Mouse (Mus musculus) Patski (cell line): ENCODE measurements around the gene Klrb1b. TPM values are rescaled to one million over a fixed set of nuclear protein-coding genes. Genes with fewer than 3 reads are reported as not detected.
A peak's percentile ranks its signal among the peaks of the same experiment; 100 is the strongest.

Experiments used
- ATAC-seq: fragments of 100-300 bp; one replicate; pipeline ENCODE4 v1.8.0; 2021
- CTCF ChIA-PET: fragments of 350-600 bp; sonication (Branson Sonifier 250); formaldehyde crosslinking; loops from one replicate; lab custom pipeline; 2022; ENCODE audit warnings: inconsistent platforms; lab: Charles Lee
- POLR2A ChIA-PET: fragments of 350-600 bp; sonication (Branson Sonifier 250); formaldehyde crosslinking; loops from one replicate; lab custom pipeline; 2022; ENCODE audit warnings: antibody characterized with exemption, inconsistent platforms; lab: Charles Lee
- DNase-seq: peaks from one replicate; pipeline ENCODE4 v3.0.0-alpha.2; 2011; ENCODE audit warnings: low read depth, low spot score
- H3K27me3 ChIP-seq: fragments of 371-371 bp; one replicate; pipeline ENCODE4 v1.5.1; 2021
- CTCF ChIP-seq: fragments of 100-300 bp; IDR thresholded peaks from one replicate; pipeline ENCODE4 v1.5.1; 2021
- in situ Hi-C: fragments of 300-500 bp; cut with MboI; formaldehyde crosslinking; loops from 3 replicates; pipeline ENCODE4 v1.11.1; 2018; ENCODE audit warnings: low pct_unique_long_range_greater_than_20kb, mixed read lengths
- polyA plus RNA-seq: library from polyadenylated mRNA; unstranded; gene quantifications from one replicate; pipeline ENCODE4 v1.2.3, GENCODE M21; 2021

The Klrb1b gene
- polyA plus RNA-seq = not detected

DNA sequence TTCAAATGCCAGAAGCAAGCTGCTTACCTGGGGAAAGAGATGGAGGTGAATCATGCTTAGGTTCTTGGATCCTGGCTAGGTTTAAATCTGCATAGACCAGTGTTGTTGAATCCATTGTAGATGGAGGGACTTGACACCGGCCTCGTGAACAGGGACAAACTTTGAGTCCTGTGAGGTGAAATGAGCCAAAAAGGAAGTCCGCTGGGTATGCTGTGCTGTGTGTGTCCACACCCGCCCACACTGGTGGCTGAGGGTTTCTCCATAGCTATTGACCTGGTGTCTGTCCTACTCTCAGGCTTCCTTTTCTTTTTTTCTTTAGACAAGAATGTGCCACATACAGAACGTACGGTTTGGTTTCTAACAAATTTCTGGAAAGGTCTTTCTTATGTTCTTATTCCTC, at the start of gene Klrb1b, which contains the start of gene Gm44511:
Gene Klrb1b (minus strand): TSS at position 200 of the 400 bp plus-strand sequence.
Gene Gm44511 (minus strand): TSS at position 184 of the 400 bp plus-strand sequence.
- DNase-seq (no peak), ATAC-seq (no peak)
- ChIA-PET CTCF (no interaction called here), POLR2A (no interaction called here)
- in situ Hi-C loops = loop anchor here (25.0 kb wide), 1 partner anchor 711 kb away; the partner anchor contains the start of gene Gabarapl1
- no peak for TF ChIP-seq CTCF
- H3K27me3 ChIP-seq = peaks cover 12% of the 10 kb centered on the region

DNA sequence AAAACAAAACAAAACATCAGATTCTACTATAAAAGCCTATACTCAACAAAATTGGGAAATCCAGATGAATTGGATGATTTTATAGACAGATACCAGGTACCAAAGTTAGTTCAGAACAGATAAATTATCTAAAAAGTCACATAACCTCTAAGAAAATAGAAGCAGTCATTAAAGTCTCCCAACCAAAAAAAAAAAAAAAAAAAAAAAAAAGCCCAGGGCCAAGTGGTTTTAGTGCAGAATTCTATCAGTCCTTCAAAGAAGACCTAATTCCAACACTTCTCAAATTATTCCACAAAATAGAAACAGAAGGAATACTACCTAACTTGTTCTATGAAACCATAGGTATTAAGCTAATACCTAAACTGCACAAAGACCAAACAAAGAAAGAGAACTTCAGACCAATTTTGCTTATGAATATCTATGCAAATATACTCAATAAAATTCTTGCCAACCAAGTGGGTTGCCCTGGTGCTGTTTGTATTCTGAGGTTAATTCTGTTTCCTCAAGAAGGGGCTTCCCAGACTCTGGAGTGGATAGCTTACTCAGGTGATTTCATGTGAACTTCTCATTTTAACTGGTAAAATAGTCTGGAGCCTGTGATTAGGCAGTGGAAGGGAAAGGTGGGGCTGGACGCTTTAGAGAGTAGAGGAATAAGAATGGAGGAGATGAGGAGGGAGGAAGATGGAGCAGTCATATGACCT, 45.9 kb upstream of the Klrb1b start:
- CTCF ChIA-PET = no interaction called here
- in situ Hi-C loops = loop anchor here (25.0 kb wide), 1 partner anchor 490 kb away; no protein-coding TSS in a partner anchor
- ATAC-seq = no peak

DNA sequence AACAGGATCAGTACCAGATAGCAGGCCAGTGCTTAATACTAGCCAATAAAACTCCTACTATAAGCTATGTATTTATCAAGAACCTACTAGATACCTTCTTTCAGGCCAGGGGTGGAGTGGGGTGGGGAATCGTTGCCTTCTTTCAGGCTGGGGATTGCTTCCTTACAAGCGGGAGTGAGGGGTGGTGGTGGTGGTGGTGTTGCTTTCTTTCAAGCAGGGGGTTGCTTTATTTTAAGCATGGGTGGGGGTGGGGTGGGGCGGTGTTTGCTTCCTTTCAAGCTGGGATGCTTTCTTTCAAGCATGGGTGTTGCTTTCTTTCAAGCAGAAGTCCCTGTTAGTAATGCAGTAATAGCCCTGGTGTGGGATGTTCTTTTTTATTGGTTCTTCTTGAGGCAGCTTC, 42.7 kb upstream of the Klrb1b start:
- in situ Hi-C loops = loop anchor here (25.0 kb wide), 1 partner anchor 493 kb away; no protein-coding TSS in a partner anchor
- no peak for TF ChIP-seq CTCF
- DNase-seq (no peak), ATAC-seq (no peak)
- H3K27me3 ChIP-seq = peaks cover 8% of the 10 kb centered on the region
- ChIA-PET CTCF (no interaction called here), POLR2A (no interaction called here)

More for the DNA sequence above, 45.9 kb upstream of the Klrb1b start:
- DNase-seq = no peak
- TF ChIP-seq CTCF = no peak
- H3K27me3 ChIP-seq = peaks cover 11% of the 10 kb centered on the region
- POLR2A ChIA-PET = no interaction called here

DNA sequence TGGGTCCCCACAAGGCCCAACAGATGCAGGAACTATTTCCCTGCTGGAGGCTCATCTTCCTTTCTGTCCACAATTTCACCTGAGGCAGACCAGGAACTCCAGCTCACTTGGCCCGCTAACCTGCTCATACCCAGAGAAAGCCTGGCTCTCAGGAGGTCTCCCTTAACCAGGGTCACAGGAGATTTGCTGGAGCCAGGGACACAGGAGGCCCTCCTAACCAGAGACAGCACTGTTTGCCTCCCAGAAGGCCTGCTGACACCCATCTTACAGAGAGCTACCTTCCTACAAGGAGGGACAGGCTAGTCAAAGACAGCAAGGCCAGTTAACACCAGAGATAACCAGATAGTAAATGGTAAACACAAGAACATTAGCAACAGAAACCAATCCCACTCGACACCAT, 31.8 kb upstream of the Klrb1b start:
- POLR2A ChIA-PET = no interaction called here
- CTCF ChIA-PET = interaction anchor here (1.2 kb wide), 1 partner anchor 20 kb away, joined by 3 read pairs; no protein-coding TSS in a partner anchor

DNA sequence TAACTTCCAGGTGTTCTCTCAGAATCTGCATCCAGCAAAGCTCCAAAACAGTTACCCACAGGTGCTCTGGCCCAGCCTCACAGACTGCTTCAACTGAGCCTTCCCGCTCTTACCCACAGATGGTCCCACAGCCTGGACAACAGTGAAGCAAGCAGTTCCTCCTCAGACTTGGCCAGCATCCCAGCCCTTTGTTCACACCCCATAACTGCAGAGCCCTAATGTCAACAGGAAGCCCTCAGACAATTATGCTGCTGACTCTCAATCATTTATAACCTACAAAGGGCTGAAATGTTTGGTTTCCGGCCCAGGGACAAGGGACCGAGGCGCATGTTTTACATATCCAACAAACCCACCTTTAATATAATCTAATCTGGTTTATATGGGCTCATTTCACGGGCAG, 30.1 kb upstream of the Klrb1b start:
- POLR2A ChIA-PET = no interaction called here
- CTCF ChIA-PET = interaction anchor here (2.2 kb wide), 1 partner anchor 400 kb away, joined by 6 read pairs; no protein-coding TSS in a partner anchor
- no peak for ATAC-seq

More for the DNA sequence above, 31.8 kb upstream of the Klrb1b start:
- ATAC-seq (no peak), DNase-seq (no peak)
- TF ChIP-seq CTCF = no peak
- H3K27me3 ChIP-seq = no peaks in the 10 kb centered on the region
- in situ Hi-C loops = loop anchor here (25.0 kb wide), 1 partner anchor 504 kb away; no protein-coding TSS in a partner anchor

DNA sequence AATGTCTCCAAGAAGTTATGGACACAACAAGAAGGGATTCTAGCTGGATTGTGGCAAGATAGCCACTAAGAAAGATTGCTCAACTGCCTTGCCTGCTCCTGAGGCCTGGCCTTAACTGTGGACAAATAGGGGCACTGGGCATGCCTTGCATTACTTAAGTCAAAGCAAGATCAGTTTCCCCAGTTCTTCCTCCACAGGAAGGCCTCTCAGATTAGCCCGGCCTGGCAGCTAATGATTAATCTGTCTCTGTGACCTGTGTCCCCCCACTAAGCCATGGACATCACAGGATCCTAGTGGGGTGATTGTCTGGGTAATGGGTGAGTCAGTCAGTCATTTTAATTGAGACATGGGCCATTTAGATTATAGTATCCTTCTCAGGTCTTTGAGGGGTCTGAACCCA, 29.3 kb upstream of the Klrb1b start:
- ATAC-seq = no peak
- in situ Hi-C loops = loop anchor here (25.0 kb wide), 1 partner anchor 507 kb away; no protein-coding TSS in a partner anchor
- no peaks in the 10 kb centered on the region for H3K27me3 ChIP-seq
- CTCF ChIA-PET = interaction anchor here (2.2 kb wide), 1 partner anchor 400 kb away, joined by 6 read pairs; no protein-coding TSS in a partner anchor
- POLR2A ChIA-PET = no interaction called here
- no peak for TF ChIP-seq CTCF
- DNase-seq = no peak

More for the DNA sequence above, 30.1 kb upstream of the Klrb1b start:
- no peaks in the 10 kb centered on the region for H3K27me3 ChIP-seq
- no peak for DNase-seq
- in situ Hi-C loops = loop anchor here (25.0 kb wide), 1 partner anchor 506 kb away; no protein-coding TSS in a partner anchor
- TF ChIP-seq CTCF = no peak

DNA sequence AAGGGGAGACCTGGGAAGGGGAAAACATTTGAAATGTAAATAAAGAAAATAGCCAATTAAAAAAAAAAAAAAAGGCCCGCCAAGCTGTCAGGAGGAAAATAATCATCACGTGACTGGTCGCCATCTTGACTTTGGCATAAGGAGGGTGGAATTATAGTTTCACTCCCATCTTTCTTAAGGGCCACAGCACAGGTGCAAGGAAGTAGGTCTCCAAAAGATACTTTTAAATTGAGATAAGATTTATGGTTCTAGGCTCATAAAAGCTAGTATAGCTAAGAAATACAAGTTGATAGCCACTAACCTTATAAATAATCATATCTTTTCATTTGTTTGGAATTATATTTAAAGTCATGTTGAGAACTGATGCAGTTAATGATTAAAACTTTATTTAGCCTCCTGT, 28.8 kb upstream of the Klrb1b start:
- ChIA-PET CTCF (no interaction called here), POLR2A (no interaction called here)
- DNase-seq (no peak), ATAC-seq (no peak)
- H3K27me3 ChIP-seq = no peaks in the 10 kb centered on the region
- TF ChIP-seq CTCF = no peak
- in situ Hi-C loops = loop anchor here (5.0 to 25.0 kb wide), 3 partner anchors 237 to 507 kb away; no protein-coding TSS in a partner anchor

DNA sequence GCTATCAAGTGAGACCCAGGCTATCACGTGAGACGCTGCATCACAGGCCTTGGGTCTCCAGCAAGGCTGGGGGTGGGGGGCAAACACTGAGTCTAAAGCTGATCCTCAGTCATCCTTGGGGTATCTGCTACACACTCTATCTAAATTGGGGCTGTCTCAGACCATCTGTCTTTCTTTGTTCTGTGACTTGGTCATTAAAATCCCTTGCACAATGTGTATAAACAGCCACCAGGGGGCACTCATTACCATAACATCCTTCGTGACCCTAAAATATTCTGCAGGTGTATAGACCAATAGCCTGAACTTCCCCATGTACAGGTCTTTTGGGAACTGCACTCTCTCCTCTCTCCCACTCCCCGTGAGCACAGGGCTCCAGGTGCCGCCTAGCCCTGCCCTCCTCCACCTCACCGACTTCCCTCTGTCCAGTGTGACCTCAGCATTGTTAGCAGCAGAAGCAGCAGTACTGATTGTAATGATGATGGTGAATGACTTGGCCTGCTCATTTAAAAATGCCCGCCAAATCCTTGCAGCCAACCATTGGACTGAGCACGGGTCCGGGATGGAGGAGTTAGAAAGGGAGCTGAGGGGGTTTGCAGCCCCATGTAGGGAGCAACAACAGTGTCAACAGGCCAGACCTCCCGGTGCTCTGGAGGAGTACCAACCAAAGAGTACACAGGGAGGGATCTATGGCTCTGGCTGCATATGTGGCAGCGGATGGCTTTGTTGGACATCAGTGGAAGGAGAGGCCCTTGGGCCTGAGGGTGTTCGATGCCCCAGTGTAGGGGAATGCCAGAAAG, 28.1 kb upstream of the Klrb1b start:
- TF ChIP-seq CTCF = peak; percentile 58
- POLR2A ChIA-PET = no interaction called here
- DNase-seq (no peak), ATAC-seq (no peak)
- CTCF ChIA-PET = no interaction called here
- no peaks in the 10 kb centered on the region for H3K27me3 ChIP-seq
- in situ Hi-C loops = loop anchor here (5.0 to 25.0 kb wide), 3 partner anchors 238 to 508 kb away; no protein-coding TSS in a partner anchor

DNA sequence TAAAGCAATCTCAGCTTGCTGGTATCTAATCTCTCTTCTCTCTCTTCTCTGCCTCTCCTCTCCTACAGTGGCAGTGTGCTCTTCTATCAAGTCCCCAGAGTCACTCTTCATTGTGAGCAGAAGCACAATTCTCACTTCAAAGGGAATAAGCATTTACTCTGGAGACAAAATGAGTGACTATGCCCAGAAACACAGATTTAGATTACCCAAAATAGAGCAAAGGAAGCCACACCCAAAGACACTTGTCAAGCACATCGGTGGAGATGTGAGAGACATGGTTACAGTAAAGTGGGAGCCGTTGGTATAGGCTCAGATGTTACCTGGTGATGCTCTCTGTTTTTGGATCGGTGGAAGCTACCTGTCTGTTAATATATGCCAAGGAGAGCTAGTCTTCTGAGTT, 26.6 kb upstream of the Klrb1b start:
- in situ Hi-C loops = loop anchor here (5.0 to 25.0 kb wide), 3 partner anchors 240 to 510 kb away; no protein-coding TSS in a partner anchor
- POLR2A ChIA-PET = no interaction called here
- CTCF ChIA-PET = interaction anchor here (2.3 kb wide), 1 partner anchor 402 kb away, joined by 13 read pairs; no protein-coding TSS in a partner anchor
- DNase-seq (no peak), ATAC-seq (no peak)
- no peaks in the 10 kb centered on the region for H3K27me3 ChIP-seq
- no peak for TF ChIP-seq CTCF

DNA sequence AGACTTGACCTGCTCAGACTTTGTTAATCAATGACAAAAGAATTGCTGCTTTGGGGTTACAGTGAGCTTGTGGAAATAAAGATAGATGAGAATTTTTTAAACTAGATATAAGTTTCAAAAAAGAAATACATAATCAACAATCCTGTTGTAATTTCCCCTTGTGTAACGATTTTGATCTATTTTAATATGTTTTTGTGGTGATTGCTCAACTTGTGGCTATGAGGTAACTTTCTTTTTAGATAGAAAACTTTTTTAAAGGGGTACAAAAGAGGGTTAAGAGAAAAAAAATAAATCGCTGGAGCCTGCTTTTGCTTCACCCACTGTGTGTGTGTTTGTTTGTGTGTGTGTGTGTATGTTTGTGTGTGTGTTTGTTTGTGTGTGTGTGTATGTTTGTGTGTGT, 25.0 kb upstream of the Klrb1b start:
- CTCF ChIA-PET = interaction anchor here (1.4 to 2.3 kb wide), 4 partner anchors 8 to 412 kb away, joined by 3 to 13 read pairs (median 6); no protein-coding TSS in a partner anchor
- POLR2A ChIA-PET = no interaction called here
- no peak for TF ChIP-seq CTCF
- in situ Hi-C loops = loop anchor here (5.0 to 25.0 kb wide), 3 partner anchors 241 to 511 kb away; no protein-coding TSS in a partner anchor
- ATAC-seq = no peak
- DNase-seq = no peak
- H3K27me3 ChIP-seq = no peaks in the 10 kb centered on the region
